ENCODE assay signal across 9 mouse cellular contexts in genomic region chr8:41713634-41714330, GRCm38 (mm10).
DNase-seq lines count a peak whose midpoint lies in the region; ATAC-seq lines count a peak whose summit lies in the region.
"Had no signal": no experiment of that assay in that cellular context is flagged by ENCODE, and none has a peak within 500 bp of the region (broad histone marks: within the 10 kb centered on the region; RNA-seq: fewer than 3 reads in every experiment).

No protein-coding gene starts in this region.

- H3K36me3 ChIP-seq in hindbrain, embryonic 14.5 days (replicated peaks; ENCODE audit: control insufficient read depth, insufficient read depth), result no peaks in the 10 kb centered on the region
- H3K36me3 ChIP-seq in midbrain, embryonic 10.5 days, result no peaks in the 10 kb centered on the region
- H3K36me3 ChIP-seq: limb, embryonic 12.5 days had no signal

- no peaks in the 10 kb centered on the region for H3K9me3 ChIP-seq in hindbrain, embryonic 14.5 days (ENCODE audit: control insufficient read depth, low read length)
- H3K9me3 ChIP-seq in midbrain, embryonic 10.5 days (replicated peaks), result no peaks in the 10 kb centered on the region
- H3K9me3 ChIP-seq: limb, embryonic 12.5 days had no signal

- no peak overlapping the region for H3K4me2 ChIP-seq in hindbrain, embryonic 14.5 days (replicated peaks)
- H3K4me2 ChIP-seq: limb, embryonic 12.5 days had no signal

- DNase-seq in embryo, embryonic 10 days (ENCODE audit: low spot score), result peak; percentile 9
- no peak for DNase-seq in embryo, embryonic 9.5 days (ENCODE audit: extremely low spot score)
- peak; percentile 3 to 34 for DNase-seq in cerebellum, postnatal 36 days
- DNase-seq in hindbrain, embryonic 14.5 days (ENCODE audit: low spot score), result peak; percentile 62
- DNase-seq in midbrain, embryonic 10.5 days (ENCODE audit: low spot score), result peak; percentile 32
- DNase-seq in thymus, postnatal 25 days, result no peak
- DNase-seq in kidney, postnatal 10 days, result no peak

- H3K27me3 ChIP-seq in hindbrain, embryonic 14.5 days (ENCODE audit: control insufficient read depth, insufficient read depth, low read length), result no peaks in the 10 kb centered on the region
- peaks cover 14% of the 10 kb centered on the region; the same call in 1 of the 2 replicates for H3K27me3 ChIP-seq in midbrain, embryonic 10.5 days (ENCODE audit: low read depth, poor library complexity, severe bottlenecking)
- H3K27me3 ChIP-seq: limb, embryonic 12.5 days had no signal

- peak; percentile 90 for ATAC-seq in hindbrain, embryonic 14.5 days (ENCODE audit: low FRiP score)
- ATAC-seq in erythroblast, adult 5-6 weeks (replicated peaks; ENCODE audit: low FRiP score, poor library complexity, severe bottlenecking), result no peak

- H3K4me3 ChIP-seq in hindbrain, embryonic 14.5 days (replicated peaks; ENCODE audit: low read length), result no peak overlapping the region
- H3K4me3 ChIP-seq in midbrain, embryonic 10.5 days, result no peak overlapping the region
- H3K4me3 ChIP-seq: limb, embryonic 12.5 days had no signal

- no peaks in the 10 kb centered on the region for H3K4me1 ChIP-seq in hindbrain, embryonic 14.5 days (replicated peaks; ENCODE audit: control insufficient read depth, insufficient read depth, low read length)
- 0 out of 2 replicates have a peak, but pooled peaks cover 3% of the 10 kb centered on the region for H3K4me1 ChIP-seq in midbrain, embryonic 10.5 days
- H3K4me1 ChIP-seq: limb, embryonic 12.5 days had no signal

- H3K27ac ChIP-seq in hindbrain, embryonic 14.5 days, result no peak overlapping the region
- no peak overlapping the region for H3K27ac ChIP-seq in midbrain, embryonic 10.5 days (replicated peaks)
- H3K27ac ChIP-seq: limb, embryonic 12.5 days had no signal

- H3K9ac ChIP-seq in hindbrain, embryonic 14.5 days, result no peak overlapping the region
- H3K9ac ChIP-seq: limb, embryonic 12.5 days had no signal

- 26% methylated on average over 4 of the region's 4 CpGs for WGBS in hindbrain, embryonic 14.5 days
- WGBS in midbrain, embryonic 10.5 days, result 43% methylated on average over 4 of the region's 4 CpGs

Comparison
In these comparisons a context has a peak if more than half of its experiments do, and no peak if none do; other contexts are left out.
1. DNase-seq: peak in embryo, embryonic 10 days (single experiment), cerebellum, postnatal 36 days (2 of 2), hindbrain, embryonic 14.5 days (single experiment) and midbrain, embryonic 10.5 days (single experiment); none in embryo, embryonic 9.5 days (single experiment), thymus, postnatal 25 days (single experiment) and kidney, postnatal 10 days (single experiment).